Mouse (Mus musculus) heart, postnatal 0 days (tissue): Measurements from ENCODE around the gene Kdm2b.

Experiments
- CTCF ChIP-seq: IDR thresholded peaks from 2 replicates; pipeline ENCODE4 v1.5.1; 2016; ENCODE audit warnings: antibody characterized with exemption, control low read depth, low read depth
- EP300 ChIP-seq: IDR thresholded peaks from 2 replicates; pipeline ENCODE4 v1.6.1; 2016; ENCODE audit warnings: antibody characterized with exemption, low read depth

GRCm38 (mm10) chr5:122972116-122972515, 17.5 kb downstream of the Kdm2b start:
- no peak for TF ChIP-seq CTCF
- TF ChIP-seq EP300, result no peak
